Mouse (Mus musculus) heart, adult 10 weeks (tissue): ENCODE measurements around the gene Heatr9. TPM values are rescaled to one million over a fixed set of nuclear protein-coding genes. Genes with fewer than 3 reads are reported as not detected.

Experiments
- polyA plus RNA-seq: library from polyadenylated mRNA; stranded (reverse); fragments of 350-450 nt; fragmentation: Illumina TruSeq; extraction: RNeasy Lipid Tissue Mini Kit (QIAGEN cat#74804); gene quantifications from one replicate; pipeline ENCODE4 v1.2.3, GENCODE M21; 2014; ENCODE audit warnings: low read depth, low replicate concordance

Gene Heatr9
- polyA plus RNA-seq = not detected

GRCm38 (mm10) chr11:83522075-83522474, at the start of gene Heatr9:
Heatr9 (minus strand) TSS chr11:83522175.

GRCm38 (mm10) chr11:83530360-83530759, 8.4 kb upstream of the Heatr9 start, which contains the start of gene Ccl5:
Ccl5 (minus strand) TSS chr11:83530518.

GRCm38 (mm10) chr11:83472324-83473234, 49.4 kb downstream of the Heatr9 start, which contains the start of gene Taf15:
Taf15 (plus strand) TSS chr11:83473086.

GRCm38 (mm10) chr11:83462711-83463244, 59.2 kb downstream of the Heatr9 start, which contains the start of gene Mmp28:
Mmp28 (minus strand) TSS chr11:83463071.

Other genes with a start within 250 kb of the Heatr9 start
- not detected for gene Slfn14, start 235.4 kb downstream of the Heatr9 start, polyA plus RNA-seq
- gene Ap2b1, start 223.2 kb downstream of the Heatr9 start, polyA plus RNA-seq = 27.5 TPM
- 10.0 TPM for gene Pex12, start 219.6 kb downstream of the Heatr9 start, polyA plus RNA-seq
- 46.8 TPM for gene Rasl10b, start 113.0 kb downstream of the Heatr9 start, polyA plus RNA-seq
- not detected for gene Gas2l2, start 92.7 kb downstream of the Heatr9 start, polyA plus RNA-seq
- not detected for gene 1700020L24Rik, start 84.5 kb downstream of the Heatr9 start, polyA plus RNA-seq
- 4.7 TPM for gene Mmp28, start 59.1 kb downstream of the Heatr9 start, polyA plus RNA-seq
- gene Taf15, start 49.1 kb downstream of the Heatr9 start, polyA plus RNA-seq = 52.6 TPM
- gene Ccl5, start 8.3 kb upstream of the Heatr9 start, polyA plus RNA-seq = 1.5 TPM
- gene Ccl9, start 56.5 kb upstream of the Heatr9 start, polyA plus RNA-seq = 17.8 TPM
- gene Ccl6, start 70.9 kb upstream of the Heatr9 start, polyA plus RNA-seq = 24.8 TPM
- not detected for gene Rpl9-ps1, start 123.4 kb upstream of the Heatr9 start, polyA plus RNA-seq
- 0.68 TPM for gene Ccl3, start 127.2 kb upstream of the Heatr9 start, polyA plus RNA-seq
- not detected for gene Ccl4, start 140.4 kb upstream of the Heatr9 start, polyA plus RNA-seq
- gene Wfdc17, start 181.8 kb upstream of the Heatr9 start, polyA plus RNA-seq = 16.2 TPM
- not detected for gene Wfdc18, start 186.8 kb upstream of the Heatr9 start, polyA plus RNA-seq
- not detected for gene Wfdc21, start 224.8 kb upstream of the Heatr9 start, polyA plus RNA-seq
- 6.2 TPM for gene Heatr6, start 231.5 kb upstream of the Heatr9 start, polyA plus RNA-seq